Mouse (Mus musculus) embryonic facial prominence, embryonic 12.5 days (tissue): Measurements from ENCODE around the gene Uroc1. TPM values are rescaled to one million over a fixed set of nuclear protein-coding genes. Genes with fewer than 3 reads are reported as not detected.

Source experiments
- ATAC-seq: fragments of 200-750 bp; cut with Nextera tagmentation; 2 replicates; pipeline ENCODE4 v1.8.0; 2017; ENCODE audit not compliant: insufficient number of reproducible peaks, insufficient read depth, low FRiP score, low TSS enrichment
- H3K27ac ChIP-seq: fragments of 300-500 bp; sonication (generic); 2 replicates; pipeline ENCODE4 v1.5.1; 2016; ENCODE audit warnings: mild to moderate bottlenecking
- H3K27me3 ChIP-seq: fragments of 300-500 bp; sonication (generic); 2 replicates; pipeline ENCODE4 v1.6.1; 2016; ENCODE audit warnings: mild to moderate bottlenecking, moderate library complexity
- H3K36me3 ChIP-seq: fragments of 300-500 bp; sonication (generic); 2 replicates; pipeline ENCODE4 v1.6.1; 2016; ENCODE audit warnings: mild to moderate bottlenecking
- H3K4me1 ChIP-seq: fragments of 300-500 bp; sonication (generic); 2 replicates; pipeline ENCODE4 v1.6.1; 2016
- H3K4me2 ChIP-seq: fragments of 300-500 bp; sonication (generic); replicated peaks from 2 replicates; pipeline ENCODE4 v1.6.1; 2016; ENCODE audit warnings: mild to moderate bottlenecking, moderate library complexity
- H3K4me3 ChIP-seq: fragments of 300-500 bp; sonication (generic); 2 replicates; pipeline ENCODE4 v1.5.1; 2016; ENCODE audit warnings: mild to moderate bottlenecking
- H3K9ac ChIP-seq: fragments of 300-500 bp; sonication (generic); 2 replicates; pipeline ENCODE4 v1.6.1; 2016; ENCODE audit warnings: mild to moderate bottlenecking, moderate library complexity
- H3K9me3 ChIP-seq: fragments of 300-500 bp; sonication (generic); 2 replicates; pipeline ENCODE4 v1.6.1; 2016; ENCODE audit warnings: mild to moderate bottlenecking, moderate library complexity
- WGBS: fragments of 180-500 bp; shearing (Covaris S2); methylation state at CpG from one replicate; pipeline ENCODE4 v1.1.7; 2016; 5-methylcytosine and 5-hydroxymethylcytosine counted together
- polyA plus RNA-seq: library from polyadenylated mRNA; unstranded; fragments of >200 nt; fragmentation: Nextera tagmentation; extraction: Ambion mirVana; gene quantifications from 2 replicates; pipeline ENCODE4 v1.2.1, GENCODE M21; 2016

Uroc1 gene
- polyA plus RNA-seq, 1 experiment from 2014 or later = not detected

GRCm38 (mm10) chr6:90395751-90396150, 62.7 kb downstream of the Uroc1 start:
- 97% methylated on average over 2 of the region's 2 CpGs for WGBS
- H3K4me3 ChIP-seq = no peak overlapping the region
- H3K27ac ChIP-seq = no peak overlapping the region
- H3K27me3 ChIP-seq = no peaks in the 10 kb centered on the region
- no peaks in the 10 kb centered on the region for H3K9me3 ChIP-seq
- ATAC-seq = no peak
- H3K9ac ChIP-seq = no peak overlapping the region
- no peak overlapping the region for H3K4me2 ChIP-seq
- no peaks in the 10 kb centered on the region for H3K4me1 ChIP-seq
- H3K36me3 ChIP-seq = peaks cover 27% of the 10 kb centered on the region; the same call in 1 of the 2 replicates

- ATAC-seq = no peak
- no peak overlapping the region for H3K4me3 ChIP-seq
- peaks cover 26% of the 10 kb centered on the region; the same call in 1 of the 2 replicates for H3K36me3 ChIP-seq
- no peaks in the 10 kb centered on the region for H3K4me1 ChIP-seq
- H3K4me2 ChIP-seq = no peak overlapping the region
- 89% methylated on average over 3 of the region's 3 CpGs for WGBS
- H3K27ac ChIP-seq = no peak overlapping the region
- H3K27me3 ChIP-seq = no peaks in the 10 kb centered on the region
- H3K9ac ChIP-seq = no peak overlapping the region
- H3K9me3 ChIP-seq = no peaks in the 10 kb centered on the region
Measured at GRCm38 (mm10) chr6:90397291-90397690, 64.2 kb downstream of the Uroc1 start.

GRCm38 (mm10) chr6:90408632-90409031, 75.5 kb downstream of the Uroc1 start:
- Histone ChIP-seq H3K27me3 (no peaks in the 10 kb centered on the region), H3K4me1 (no peaks in the 10 kb centered on the region), H3K9me3 (no peaks in the 10 kb centered on the region), H3K9ac (no peak overlapping the region), H3K36me3 (0 out of 2 replicates have a peak, but pooled peaks cover 2% of the 10 kb centered on the region), H3K4me3 (no peak overlapping the region), H3K4me2 (no peak overlapping the region), H3K27ac (no peak overlapping the region)
- no peak for ATAC-seq

GRCm38 (mm10) chr6:90410972-90411371, 77.9 kb downstream of the Uroc1 start:
- Histone ChIP-seq H3K9me3 (no peaks in the 10 kb centered on the region), H3K4me3 (no peak overlapping the region), H3K4me2 (no peak overlapping the region), H3K27me3 (no peaks in the 10 kb centered on the region), H3K36me3 (no peaks in the 10 kb centered on the region), H3K27ac (no peak overlapping the region), H3K9ac (no peak overlapping the region), H3K4me1 (no peaks in the 10 kb centered on the region)
- ATAC-seq = no peak
- WGBS = 90% methylated on average over 1 of the region's 1 CpGs

- no peak overlapping the region for H3K4me3 ChIP-seq
- 85% methylated on average over 7 of the region's 7 CpGs for WGBS
- no peaks in the 10 kb centered on the region for H3K36me3 ChIP-seq
- no peak overlapping the region for H3K4me2 ChIP-seq
- no peaks in the 10 kb centered on the region for H3K27me3 ChIP-seq
- H3K27ac ChIP-seq = no peak overlapping the region
- no peaks in the 10 kb centered on the region for H3K9me3 ChIP-seq
- H3K9ac ChIP-seq = no peak overlapping the region
- H3K4me1 ChIP-seq = no peaks in the 10 kb centered on the region
- ATAC-seq = no peak
Measured at GRCm38 (mm10) chr6:90411926-90412325, 78.8 kb downstream of the Uroc1 start.

Other genes with a start within 250 kb of the Uroc1 start
- gene Vmn1r50, start 231.9 kb upstream of the Uroc1 start, polyA plus RNA-seq = not detected in 2 replicates
- gene Vmn1r51, start 210.7 kb upstream of the Uroc1 start, polyA plus RNA-seq = not detected in 2 replicates
- gene Vmn1r52, start 158.5 kb upstream of the Uroc1 start, polyA plus RNA-seq = not detected in 2 replicates
- gene V1ra8, start 130.5 kb upstream of the Uroc1 start, polyA plus RNA-seq = not detected in 2 replicates
- gene Vmn1r53, start 108.8 kb upstream of the Uroc1 start, polyA plus RNA-seq = not detected in 2 replicates
- not detected in 2 replicates for gene Vmn1r54, start 87.0 kb upstream of the Uroc1 start, polyA plus RNA-seq
- gene BC048671, start 32.1 kb upstream of the Uroc1 start, polyA plus RNA-seq = not detected in 2 replicates
- 0.22 TPM in 1 of 2 replicates, not detected in the other for gene Chst13, start 8.1 kb upstream of the Uroc1 start, polyA plus RNA-seq
- gene Zxdc, start 36.2 kb downstream of the Uroc1 start, polyA plus RNA-seq = 11.5 and 12.6 TPM in 2 replicates
- gene Cfap100, start 95.5 kb downstream of the Uroc1 start, polyA plus RNA-seq = 0.65 and 0.76 TPM in 2 replicates
- 4.5 TPM in 2 replicates for gene Klf15, start 129.3 kb downstream of the Uroc1 start, polyA plus RNA-seq
- gene Aldh1l1, start 153.1 kb downstream of the Uroc1 start, polyA plus RNA-seq = 1.7 and 2.1 TPM in 2 replicates